Mouse (Mus musculus): ENCODE results near the gene Trim8.

The Trim8 gene

GRCm38 (mm10) chr19:46479306-46480075 is 22.0 kb upstream of the Trim8 start:
- CTCF ChIA-PET = no interaction called here

GRCm38 (mm10) chr19:46480624-46481345 is 20.7 kb upstream of the Trim8 start:
- CTCF ChIA-PET = no interaction called here

GRCm38 (mm10) chr19:46481352-46481751 is 20.1 kb upstream of the Trim8 start:
- CTCF ChIA-PET = no interaction called here

GRCm38 (mm10) chr19:46481756-46482155 is 19.7 kb upstream of the Trim8 start:
- CTCF ChIA-PET = no interaction called here

- CTCF ChIA-PET = interaction anchor here (0.5 to 0.6 kb wide), 2 partner anchors 1272 to 1521 kb away, joined by 3 to 8 read pairs; no protein-coding TSS in a partner anchor
Observed at GRCm38 (mm10) chr19:46482896-46483516, 18.5 kb upstream of the Trim8 start.

GRCm38 (mm10) chr19:46483701-46484328 is 17.7 kb upstream of the Trim8 start:
- CTCF ChIA-PET = interaction anchor here (0.5 to 1.5 kb wide), 3 partner anchors 11 to 52 kb away, joined by 3 to 8 read pairs (median 3); no protein-coding TSS in a partner anchor

- CTCF ChIA-PET = interaction anchor here (0.5 to 1.5 kb wide), 3 partner anchors 12 to 52 kb away, joined by 3 to 8 read pairs (median 3); no protein-coding TSS in a partner anchor
Observed at GRCm38 (mm10) chr19:46484518-46484917, 17.0 kb upstream of the Trim8 start.

GRCm38 (mm10) chr19:46485847-46486246 is 15.7 kb upstream of the Trim8 start:
- CTCF ChIA-PET = interaction anchor here (0.6 kb wide), 1 partner anchor 17 kb away, joined by 3 read pairs; no protein-coding TSS in a partner anchor

GRCm38 (mm10) chr19:46486709-46487108 is 14.8 kb upstream of the Trim8 start:
- CTCF ChIA-PET = no interaction called here

- CTCF ChIA-PET = no interaction called here
Observed at GRCm38 (mm10) chr19:46489448-46489847, 12.1 kb upstream of the Trim8 start.

- CTCF ChIA-PET = interaction anchor here (1.2 kb wide), 1 partner anchor 10 kb away, joined by 14 read pairs; no protein-coding TSS in a partner anchor
Observed at GRCm38 (mm10) chr19:46490634-46491033, 10.9 kb upstream of the Trim8 start.

- CTCF ChIA-PET = interaction anchor here (0.6 kb wide), 1 partner anchor 626 kb away, joined by 3 read pairs; no protein-coding TSS in a partner anchor
Observed at GRCm38 (mm10) chr19:46495136-46495535, 6.4 kb upstream of the Trim8 start.

GRCm38 (mm10) chr19:46497230-46497629 is 4.3 kb upstream of the Trim8 start:
- CTCF ChIA-PET = interaction anchor here (0.9 kb wide), 1 partner anchor 24 kb away, joined by 4 read pairs; no protein-coding TSS in a partner anchor

- CTCF ChIA-PET = interaction anchor here (0.7 kb wide), 1 partner anchor 32 kb away, joined by 6 read pairs; no protein-coding TSS in a partner anchor
Observed at GRCm38 (mm10) chr19:46499539-46499835, 2.0 kb upstream of the Trim8 start.

- CTCF ChIA-PET = interaction anchor here (0.7 to 1.3 kb wide), 2 partner anchors 9 to 33 kb away, joined by 9 to 14 read pairs; no protein-coding TSS in a partner anchor
Observed at GRCm38 (mm10) chr19:46499836-46500580, 1.5 kb upstream of the Trim8 start.

GRCm38 (mm10) chr19:46500581-46501341 is 741 bp upstream of the Trim8 start:
- CTCF ChIA-PET = interaction anchor here (0.6 to 1.3 kb wide), 6 partner anchors 10 to 1423 kb away, joined by 4 to 14 read pairs (median 7); no protein-coding TSS in a partner anchor

- CTCF ChIA-PET = interaction anchor here (0.9 to 1.3 kb wide), 2 partner anchors 27 to 34 kb away, joined by 3 to 5 read pairs; no protein-coding TSS in a partner anchor
Observed at GRCm38 (mm10) chr19:46502069-46502455, 560 bp downstream of the Trim8 start.

GRCm38 (mm10) chr19:46502471-46503166 is 1.1 kb downstream of the Trim8 start:
- CTCF ChIA-PET = interaction anchor here (0.7 to 1.7 kb wide), 4 partner anchors 22 to 482 kb away, joined by 3 to 5 read pairs (median 3); no protein-coding TSS in a partner anchor
